Mouse (Mus musculus) common myeloid progenitor, adult 5-6 weeks (primary cell): ENCODE data around the gene Tgif2. TPM values are rescaled to one million over a fixed set of nuclear protein-coding genes. Genes with fewer than 3 reads are reported as not detected.
A peak's percentile ranks its signal among the peaks of the same experiment; 100 is the strongest.
"Not testable (repeated sequence)": the region's sequence is repeated elsewhere in the genome, so short reads cannot be mapped to it uniquely, and the experiment has no call there.

Experiments
- ATAC-seq: replicated peaks from 2 replicates; pipeline ENCODE4 v1.8.0; 2016; ENCODE audit warnings: low read depth, mild to moderate bottlenecking, moderate TSS enrichment, inconsistent platforms; ENCODE audit not compliant: poor library complexity, severe bottlenecking
- total RNA-seq: library from RNA; stranded (forward); fragments of 200-1000, 187-1606 nt; gene quantifications from 2 replicates; pipeline ENCODE4 v1.2.3, GENCODE M21; 2017

The Tgif2 gene
- total RNA-seq: 15.6 and 18.6 TPM in 2 replicates

DNA sequence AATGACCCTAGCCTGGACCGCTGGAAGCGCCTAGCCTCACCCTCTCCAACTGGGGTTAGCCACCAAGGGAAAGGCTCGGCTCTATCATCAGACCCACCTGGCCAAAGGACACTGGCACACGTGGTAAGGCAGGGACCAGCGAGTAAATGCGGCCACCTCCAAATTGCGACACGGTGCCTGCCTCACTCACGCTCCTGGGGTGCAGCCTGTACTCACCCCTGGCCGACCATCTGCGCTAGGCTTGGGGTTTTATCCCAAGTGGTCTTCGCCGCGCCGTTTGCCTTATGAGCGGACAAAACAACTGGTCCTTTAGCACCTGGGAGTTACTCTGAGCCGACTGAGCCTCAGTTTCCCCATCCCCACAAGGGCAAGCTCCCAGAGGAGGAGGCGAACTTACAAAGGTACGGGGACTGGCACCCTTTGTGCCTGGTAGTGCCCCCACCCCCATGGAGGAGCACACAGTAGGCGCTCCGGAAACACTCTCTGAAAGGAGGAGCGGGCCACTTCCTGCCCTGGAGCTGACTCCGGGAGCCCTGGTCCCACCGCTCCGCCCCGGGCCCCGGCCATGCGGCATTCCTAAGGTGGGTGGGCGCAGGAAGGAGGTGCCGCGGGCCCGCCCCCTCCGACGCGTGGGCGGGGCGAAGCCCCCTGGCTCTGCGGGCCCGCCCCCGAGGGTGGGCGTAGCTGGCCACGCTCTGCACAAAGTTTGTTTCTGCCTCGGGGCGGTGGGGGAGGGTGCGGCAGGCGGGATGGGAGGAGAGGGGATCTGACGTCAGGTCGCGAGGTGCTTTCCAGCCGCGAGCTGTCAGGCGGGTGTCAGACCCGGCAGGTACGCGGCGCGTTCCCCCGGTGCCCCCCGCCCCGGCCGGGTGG lies at the start of gene Tgif2:
Tgif2 (plus strand) TSS at position 689 of the 873 bp plus-strand sequence.
- ATAC-seq: peak; percentile 74

DNA sequence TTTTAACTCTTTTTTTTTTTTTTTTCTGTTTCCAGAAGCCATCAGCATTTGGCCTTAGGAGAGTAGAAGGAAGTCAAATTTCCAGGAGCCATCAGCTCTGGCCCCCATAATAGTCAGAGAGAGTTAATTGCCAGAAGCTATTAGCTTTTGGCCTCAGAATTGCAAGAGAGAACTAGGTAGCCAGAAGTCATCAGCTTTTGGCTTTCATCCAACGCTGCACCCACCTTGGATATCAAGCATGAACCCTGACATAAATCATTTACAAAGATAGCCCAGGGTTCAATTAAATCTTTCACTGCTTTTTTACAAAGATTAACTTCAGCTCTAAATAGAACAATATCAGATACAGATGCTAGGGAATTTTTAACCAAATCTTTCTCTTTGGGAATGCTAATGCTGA lies 41.3 kb upstream of the Tgif2 start:
- ATAC-seq: no peak

DNA sequence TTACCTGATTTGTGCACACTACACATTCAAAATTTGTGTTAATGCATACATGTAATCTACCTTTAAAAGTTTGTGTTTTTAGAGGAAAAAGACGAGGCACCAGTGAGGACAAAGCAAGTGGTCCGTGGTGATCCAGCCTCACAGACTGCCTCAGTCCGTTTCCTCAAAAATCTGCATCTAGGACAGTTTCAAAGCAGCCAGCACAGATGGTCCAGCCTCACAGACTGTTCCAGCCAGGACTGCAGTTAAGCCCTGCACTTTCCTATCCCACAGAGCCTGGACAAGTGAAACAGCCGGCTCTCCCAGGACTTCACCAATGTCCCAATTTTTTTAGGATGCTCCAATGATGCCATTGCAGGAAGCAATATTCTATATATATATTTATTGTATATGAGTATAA lies 38.8 kb upstream of the Tgif2 start:
- no peak for ATAC-seq

DNA sequence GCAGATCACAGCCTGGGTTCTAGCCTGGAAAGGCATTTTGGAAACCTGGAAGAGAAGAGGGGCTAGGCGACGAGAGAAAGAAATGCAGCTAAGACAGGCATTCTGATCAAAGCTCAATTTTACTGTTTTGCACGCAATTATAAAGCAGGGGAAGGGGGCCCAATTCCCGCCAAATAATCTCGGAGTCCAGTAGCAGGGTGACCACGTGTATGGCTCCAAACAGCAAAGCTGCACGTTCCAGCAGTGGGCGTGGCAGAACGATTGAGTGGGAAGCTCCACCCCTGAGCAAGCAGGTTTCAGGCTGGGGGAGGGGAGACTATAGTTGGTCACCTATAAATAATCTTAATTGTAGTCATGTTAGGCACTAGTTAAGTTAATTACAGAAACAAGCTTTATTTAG lies 37.7 kb upstream of the Tgif2 start:
- ATAC-seq: not testable (repeated sequence)

DNA sequence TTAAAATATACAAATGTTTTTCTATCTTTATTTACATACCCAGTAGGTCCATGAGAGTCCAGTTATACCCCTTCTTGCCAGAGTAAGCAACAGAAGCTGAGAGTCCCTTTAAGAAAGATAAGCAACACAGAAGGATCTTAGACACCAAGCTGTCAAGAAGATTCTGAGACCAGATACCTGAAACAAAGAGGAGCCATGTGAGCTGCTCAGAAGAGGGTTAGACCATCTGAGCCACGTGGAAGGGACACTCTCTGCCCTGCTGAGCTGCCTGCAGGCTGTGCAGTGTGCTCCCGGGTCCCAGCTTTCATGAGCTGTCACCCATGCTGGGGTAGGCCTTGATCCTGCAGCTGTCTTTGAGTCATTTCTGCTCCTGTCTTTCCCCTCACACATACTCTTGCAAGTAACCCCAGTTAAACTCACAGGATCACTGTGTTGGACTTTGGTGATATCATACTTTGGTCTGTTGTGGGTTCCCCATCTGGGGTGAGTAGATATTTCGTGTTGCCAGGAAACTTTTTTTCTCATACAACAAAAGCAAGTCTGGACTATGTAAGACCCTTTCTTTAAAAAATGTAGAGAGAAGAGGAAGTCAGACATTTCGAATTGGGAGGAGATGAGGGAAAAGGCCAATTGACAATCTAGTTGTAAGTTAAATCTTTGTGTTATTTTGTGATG lies 36.0 kb upstream of the Tgif2 start:
- ATAC-seq: peak; percentile 65; the same call in 1 of the 2 replicates

DNA sequence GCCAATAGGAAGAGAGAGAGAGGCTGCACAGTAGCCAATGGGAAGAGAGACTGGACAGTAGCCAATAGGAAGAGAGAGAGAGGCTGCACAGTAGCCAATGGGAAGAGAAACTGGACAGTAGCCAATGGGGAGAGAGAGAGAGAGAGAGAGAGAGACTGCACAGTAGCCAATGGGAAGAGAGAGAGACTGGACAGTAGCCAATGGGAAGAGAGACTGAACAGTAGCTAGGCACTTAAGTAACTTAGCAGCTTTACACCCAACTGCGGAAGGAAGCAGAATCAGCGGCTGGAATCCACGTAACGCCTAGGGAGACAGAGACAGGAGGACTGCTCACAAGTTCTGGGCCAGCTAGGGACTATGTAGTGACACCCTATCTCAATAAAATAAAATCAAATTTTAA lies 35.2 kb upstream of the Tgif2 start:
- no peak for ATAC-seq

DNA sequence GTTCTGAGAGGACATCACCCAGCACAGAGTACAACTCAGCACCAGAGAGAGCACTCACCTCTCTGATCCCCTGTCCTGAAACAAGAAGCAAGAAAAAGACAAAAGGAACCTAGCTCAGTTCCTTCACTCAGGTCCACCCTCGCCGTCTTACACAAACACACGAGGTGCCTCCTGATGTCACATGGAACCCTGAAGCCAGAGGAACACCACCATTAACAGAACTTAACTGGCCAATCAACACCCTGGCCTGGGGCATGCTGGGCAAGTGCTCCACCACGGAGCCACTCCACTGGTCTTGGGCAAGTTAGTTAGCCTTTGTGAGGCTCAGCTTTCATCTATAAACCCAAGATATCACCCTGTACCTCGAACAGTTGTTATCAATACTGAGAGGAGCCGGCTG lies 32.9 kb upstream of the Tgif2 start:
- ATAC-seq: no peak

DNA sequence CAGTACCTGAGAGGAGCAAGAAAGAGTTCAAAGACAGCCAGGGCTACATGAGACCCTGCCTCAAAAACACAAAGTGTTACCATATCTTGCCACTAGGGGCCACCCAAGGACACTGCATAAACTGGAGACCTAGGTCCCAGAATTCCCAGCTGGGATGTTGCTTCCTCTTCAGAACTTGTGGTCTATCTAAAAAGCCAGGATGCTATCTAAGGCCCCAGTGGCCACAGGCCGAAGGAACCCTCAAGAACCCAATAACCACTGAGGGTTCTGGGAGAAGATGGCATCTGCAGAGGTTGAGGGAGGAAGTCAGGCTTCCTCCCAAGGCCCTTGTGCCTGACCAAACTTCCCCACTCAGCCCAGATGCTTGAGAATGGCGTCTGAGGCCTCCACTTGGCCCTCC lies 30.2 kb upstream of the Tgif2 start:
- peak; percentile 91 for ATAC-seq

DNA sequence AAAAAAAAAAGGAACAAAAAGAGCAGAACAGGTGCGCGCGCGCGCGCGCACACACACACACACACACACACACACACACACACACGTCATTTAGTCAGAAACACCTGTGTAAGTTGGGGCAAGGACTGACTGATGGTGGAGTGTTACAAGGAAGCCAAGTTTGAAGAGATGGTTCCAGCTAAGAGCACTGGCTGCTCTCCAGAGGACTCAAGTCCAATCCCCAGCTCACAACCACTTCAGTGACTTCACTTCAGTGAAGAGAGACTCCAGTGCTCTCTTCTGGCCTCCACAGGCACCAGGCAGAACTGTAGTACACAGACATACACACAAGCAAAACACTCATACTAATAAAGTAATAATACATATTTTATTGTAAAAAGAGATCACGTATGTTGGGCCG lies 29.1 kb upstream of the Tgif2 start:
- ATAC-seq: no peak

DNA sequence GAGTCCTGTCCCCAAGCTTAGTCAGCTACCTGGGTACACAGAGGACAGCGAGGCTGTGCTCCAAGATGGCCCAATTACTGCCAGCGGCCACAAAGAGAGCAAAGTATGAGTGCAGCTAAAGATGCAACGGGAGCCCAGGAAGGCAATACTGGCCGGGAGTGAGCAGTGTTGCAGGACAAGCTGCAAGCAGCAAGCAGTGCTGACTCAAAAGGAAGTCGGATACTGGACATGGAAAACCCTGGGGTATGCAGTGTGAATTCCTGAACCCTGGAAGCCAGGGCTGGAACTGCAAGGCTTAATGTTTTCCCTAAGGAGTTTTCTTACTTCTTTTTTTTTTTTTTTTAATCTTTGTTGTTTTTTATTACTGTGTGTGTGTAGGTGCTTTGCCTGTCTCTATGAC lies 28.3 kb upstream of the Tgif2 start:
- ATAC-seq: no peak

DNA sequence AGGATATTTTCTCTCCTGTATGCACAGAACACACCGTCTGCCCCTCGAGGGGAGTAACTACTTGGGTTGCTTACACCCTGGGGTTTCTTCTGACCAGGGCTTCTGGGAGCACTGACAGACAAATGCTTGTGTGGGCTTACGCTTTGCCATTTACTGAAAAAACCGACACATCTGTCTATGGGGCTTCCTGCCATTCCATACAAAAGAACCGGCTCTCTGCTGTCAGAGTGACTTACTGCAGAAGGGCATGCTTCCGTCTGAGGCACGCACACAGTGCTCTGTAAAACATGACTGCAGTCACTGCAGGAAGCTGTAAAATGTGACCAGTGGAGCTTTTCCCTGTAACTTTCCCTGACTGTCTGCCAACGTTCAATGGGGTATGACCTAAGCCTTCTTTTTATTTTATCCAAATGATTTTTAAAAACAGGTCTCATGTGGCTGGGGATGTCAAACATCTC lies 25.4 kb upstream of the Tgif2 start:
- peak; percentile 22; the same call in 1 of the 2 replicates for ATAC-seq

DNA sequence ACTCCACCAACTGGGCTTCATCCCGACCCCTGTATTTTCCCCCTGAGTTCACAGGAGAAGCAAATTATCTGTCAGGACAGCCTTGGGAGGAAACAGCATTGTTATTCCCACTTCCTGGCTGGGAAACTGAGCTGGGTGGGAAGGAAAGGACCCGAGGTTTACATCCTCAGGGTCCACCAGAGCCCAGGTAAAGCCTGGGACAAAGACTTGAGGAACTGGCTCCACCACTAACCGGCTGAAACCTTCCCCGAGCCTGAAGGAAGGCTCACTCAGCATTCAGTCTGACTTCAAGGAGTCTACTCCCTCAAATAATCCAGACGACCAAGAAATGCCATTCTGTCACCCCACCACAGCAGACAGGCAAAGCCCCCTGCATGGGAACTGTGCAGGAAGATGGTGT lies 24.9 kb upstream of the Tgif2 start:
- ATAC-seq: no peak

DNA sequence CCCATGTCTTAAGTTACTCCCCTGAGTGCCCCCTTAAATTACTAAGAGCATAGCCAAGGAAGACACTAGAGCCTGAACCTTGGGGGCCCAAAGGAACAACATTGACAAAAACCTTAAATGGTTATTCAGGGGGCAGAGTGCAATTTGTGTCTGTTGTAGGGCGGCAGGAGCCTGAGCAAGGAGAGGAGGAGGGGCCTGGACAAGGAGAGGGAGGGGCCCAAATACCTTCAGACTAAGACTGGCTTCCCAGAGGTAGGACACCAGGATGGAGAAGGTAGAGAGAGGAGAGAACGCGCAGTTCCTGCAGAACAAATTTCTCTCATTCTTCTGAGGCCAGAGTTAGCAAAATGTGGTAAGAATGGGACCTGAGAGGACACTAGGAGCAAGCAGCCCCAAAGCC lies 24.4 kb upstream of the Tgif2 start:
- no peak for ATAC-seq

DNA sequence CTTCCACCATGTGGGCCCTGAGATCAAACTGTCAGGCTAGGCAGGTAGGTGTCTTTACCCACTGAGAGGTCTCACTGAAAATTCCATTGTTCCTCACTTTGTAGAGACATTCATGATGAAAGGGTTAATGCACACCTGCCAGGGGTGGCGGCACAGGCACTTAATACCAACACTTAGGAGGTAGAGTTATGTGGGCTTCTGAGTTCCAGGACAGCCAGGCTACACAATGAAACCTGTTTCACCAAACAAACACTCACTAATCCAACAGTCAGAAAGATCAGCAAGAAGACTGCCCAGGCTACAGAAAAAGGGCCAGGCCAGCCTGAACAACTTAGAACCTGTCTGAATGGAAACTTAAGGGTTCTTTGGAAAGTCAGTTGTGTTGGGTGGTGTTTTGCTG lies 23.7 kb upstream of the Tgif2 start:
- no peak for ATAC-seq

DNA sequence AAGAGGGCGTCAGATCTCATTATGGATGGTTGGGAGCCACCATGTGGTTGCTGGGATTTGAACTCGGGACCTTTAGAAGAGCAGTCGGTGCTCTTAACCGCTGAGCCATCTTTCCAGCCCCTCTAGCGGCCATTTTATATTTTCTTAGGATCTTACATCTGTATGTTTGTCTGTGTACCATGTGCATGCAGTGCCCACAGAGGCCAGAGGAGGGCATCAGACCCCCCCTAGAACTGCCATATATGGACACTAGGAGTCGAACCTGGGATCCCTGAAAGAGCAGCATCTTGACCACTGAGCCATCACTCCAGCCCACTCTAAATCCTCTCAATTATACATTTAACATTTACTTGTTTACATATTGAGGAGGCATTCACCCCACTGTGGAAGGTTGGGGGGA lies 14.7 kb upstream of the Tgif2 start:
- not testable (repeated sequence) for ATAC-seq

DNA sequence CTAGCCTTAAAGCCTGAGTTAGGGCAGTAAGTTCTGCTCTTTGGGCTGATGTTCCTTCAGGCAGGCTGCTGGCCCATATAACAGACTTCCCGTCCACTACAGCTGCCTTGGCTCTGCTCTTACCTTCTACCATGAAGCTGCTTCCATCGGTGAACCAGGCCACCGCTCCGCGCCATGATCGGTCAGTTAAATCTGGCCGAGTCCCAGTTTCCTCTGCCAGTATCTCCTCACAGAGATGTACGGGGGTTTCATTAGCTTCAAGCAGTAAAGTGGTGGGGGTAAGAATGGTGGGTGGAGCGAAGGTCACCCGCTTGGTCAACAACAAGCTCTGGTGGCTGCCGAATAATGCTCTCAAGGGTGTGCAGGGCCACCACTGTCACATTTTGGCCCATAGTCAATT lies 5.5 kb upstream of the Tgif2 start:
- ATAC-seq: no peak

DNA sequence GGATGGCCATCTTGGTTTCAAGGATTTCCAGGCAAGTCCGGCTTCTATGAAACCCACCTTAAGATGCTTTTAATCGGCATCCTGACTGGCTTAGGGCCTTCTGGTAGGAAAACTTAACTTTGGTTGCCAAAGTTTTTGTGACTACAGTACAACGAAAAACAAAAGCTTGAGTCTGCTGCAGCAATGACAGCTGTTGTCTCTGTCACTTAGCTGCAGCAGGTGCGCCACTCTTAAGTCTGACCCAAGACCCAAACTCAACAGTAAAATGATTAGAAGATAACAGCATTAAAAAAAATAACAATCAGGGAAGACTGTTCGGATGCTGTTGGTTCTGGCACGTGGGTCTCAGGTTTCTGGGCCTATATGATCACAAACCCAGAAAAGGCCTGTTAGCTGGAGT lies 968 bp upstream of the Tgif2 start:
- ATAC-seq: no peak

DNA sequence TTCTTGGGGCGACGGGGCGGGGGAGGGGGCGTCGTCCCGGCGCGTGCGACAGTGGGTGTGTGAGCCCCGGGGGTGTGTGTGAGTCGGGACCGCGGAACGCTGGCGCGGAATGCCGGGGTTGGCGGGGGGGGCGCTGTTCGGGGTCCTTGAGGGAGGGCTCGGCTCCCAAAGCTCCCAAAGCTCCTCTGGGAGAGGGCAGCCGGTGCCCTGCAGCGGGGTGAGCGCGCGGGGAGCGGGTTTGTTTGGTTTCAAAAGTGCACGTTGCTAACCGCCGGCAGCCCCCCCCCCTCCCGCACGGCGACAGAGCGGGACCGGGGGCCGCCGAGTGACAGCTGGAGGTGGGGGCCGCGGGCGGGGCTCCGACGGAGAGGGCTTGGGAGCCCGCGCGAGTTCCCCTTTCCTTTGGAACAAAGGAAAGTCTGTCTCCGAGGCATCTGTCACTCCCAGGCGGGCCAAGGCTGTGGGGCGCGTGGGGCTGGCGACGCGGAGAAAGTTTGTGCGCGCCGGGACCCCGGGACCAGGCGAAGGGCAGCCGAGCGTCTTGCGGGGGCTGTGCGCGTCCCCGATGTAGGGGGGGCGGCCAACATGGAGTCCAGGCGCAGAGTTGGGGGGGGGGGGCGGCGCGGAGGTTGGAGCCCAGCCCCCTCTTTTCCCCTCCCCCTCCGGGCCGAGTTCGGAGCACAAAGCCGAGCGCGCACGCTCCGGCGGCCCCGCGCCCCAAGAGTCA lies 657 bp downstream of the Tgif2 start:
- 0 out of 2 replicates have a peak, but pooled peaks have one; percentile 9 for ATAC-seq

DNA sequence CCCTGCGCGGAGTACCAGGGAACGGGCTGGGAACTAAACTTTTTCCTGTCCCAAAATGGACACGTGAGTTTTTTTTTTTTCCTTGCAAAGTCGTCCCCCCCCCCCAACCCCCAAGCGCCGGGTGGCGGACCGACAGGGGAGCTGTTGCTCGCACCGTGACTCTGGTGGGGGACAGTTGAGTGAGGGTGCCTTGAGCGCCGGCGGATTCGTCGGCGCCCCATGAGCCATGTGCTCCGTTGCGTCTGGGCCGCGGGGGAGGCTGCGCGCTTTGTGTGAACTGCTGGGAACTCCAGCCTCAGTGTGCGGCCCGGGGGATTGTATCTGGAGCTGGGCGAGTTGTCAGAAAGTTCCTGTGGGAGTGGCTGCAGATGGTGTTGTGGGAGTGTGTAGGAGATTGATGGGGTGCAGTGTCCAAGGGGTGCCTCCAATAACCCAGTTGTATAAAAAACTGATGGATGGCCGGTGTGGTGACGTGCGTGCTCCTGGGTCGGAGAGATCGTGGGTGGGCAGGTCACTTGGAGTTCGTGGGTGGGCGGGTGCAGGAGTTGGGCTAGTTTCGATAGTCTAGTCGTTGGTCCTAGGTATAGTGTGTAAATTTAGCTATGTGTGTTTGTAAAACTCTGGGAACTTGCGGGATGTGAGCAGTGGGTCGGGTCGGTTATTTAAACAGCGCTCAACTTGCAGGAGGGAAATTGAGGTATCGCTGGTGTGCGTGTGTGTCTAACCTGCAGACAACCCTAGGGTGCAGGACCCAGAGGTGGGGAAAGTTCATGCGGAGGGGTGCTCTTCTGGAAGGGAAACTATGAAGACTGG lies 1.4 kb downstream of the Tgif2 start:
- peak; percentile 34 for ATAC-seq
